Mouse (Mus musculus): ENCODE results near the gene Ccdc17.
A peak's percentile ranks its signal among the peaks of the same experiment; 100 is the strongest.

Gene Ccdc17

DNA sequence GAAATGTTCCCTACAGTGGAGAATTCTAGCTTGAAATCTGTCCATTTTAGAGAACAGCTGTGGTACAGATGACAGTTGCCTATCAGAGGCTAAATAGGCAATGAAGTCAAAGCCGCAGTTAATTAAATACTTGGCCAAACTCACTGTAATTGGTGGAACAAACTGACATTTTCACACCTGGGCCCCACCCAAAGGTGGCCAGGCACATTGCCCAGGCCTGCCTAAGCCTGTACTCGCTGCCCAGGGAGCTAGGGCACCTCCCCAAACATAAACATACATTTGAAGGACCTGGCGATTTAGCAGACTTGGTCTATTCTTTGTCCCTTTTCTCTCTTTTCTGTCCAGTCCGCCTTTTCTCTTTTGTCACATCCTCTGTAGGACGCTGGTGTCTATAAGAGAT, at the start of gene Ccdc17:
Gene Ccdc17 (plus strand): TSS at position 276 of the 400 bp plus-strand sequence.
- DNase-seq (ENCODE audit: low spot score): no peak

DNA sequence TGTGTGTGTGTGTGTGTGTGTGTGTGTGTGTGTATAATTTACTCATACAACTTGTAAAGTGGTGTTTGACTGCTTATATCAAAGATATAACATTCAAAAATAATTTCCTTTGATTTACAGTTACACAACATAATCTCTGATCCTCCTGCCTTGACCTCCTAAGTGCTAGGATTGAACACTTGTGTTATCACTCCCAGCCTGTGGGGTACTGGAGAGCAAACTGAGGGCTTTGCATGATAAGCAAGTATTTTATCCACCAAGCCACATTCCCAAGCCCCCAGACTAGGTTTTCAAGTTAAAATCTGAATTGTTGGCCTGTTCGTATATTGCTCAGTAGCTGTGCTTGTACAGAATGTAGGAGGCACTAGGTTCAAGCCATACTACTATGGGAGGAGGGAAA, 46.0 kb upstream of the Ccdc17 start:
- DNase-seq (ENCODE audit: low spot score): no peak

DNA sequence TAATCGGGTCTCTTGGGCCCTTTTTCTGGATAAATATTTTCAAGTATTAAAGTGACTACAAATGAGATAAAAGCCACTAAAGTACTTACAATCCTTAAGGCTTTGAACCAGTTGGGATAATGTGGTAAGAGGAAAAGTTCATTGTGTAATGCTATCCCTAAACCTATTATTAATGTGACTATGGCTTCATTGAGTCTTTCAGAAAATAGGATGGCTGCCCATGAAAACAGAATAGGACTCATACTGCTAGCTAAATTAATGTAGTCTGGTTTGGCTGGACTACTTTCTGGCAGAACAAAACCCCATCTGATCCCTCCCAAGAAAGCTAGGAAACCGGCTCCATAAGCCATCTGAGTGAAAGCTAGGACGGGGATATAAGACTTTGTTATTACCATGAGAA, 43.4 kb upstream of the Ccdc17 start:
- DNase-seq (ENCODE audit: low spot score): no peak

DNA sequence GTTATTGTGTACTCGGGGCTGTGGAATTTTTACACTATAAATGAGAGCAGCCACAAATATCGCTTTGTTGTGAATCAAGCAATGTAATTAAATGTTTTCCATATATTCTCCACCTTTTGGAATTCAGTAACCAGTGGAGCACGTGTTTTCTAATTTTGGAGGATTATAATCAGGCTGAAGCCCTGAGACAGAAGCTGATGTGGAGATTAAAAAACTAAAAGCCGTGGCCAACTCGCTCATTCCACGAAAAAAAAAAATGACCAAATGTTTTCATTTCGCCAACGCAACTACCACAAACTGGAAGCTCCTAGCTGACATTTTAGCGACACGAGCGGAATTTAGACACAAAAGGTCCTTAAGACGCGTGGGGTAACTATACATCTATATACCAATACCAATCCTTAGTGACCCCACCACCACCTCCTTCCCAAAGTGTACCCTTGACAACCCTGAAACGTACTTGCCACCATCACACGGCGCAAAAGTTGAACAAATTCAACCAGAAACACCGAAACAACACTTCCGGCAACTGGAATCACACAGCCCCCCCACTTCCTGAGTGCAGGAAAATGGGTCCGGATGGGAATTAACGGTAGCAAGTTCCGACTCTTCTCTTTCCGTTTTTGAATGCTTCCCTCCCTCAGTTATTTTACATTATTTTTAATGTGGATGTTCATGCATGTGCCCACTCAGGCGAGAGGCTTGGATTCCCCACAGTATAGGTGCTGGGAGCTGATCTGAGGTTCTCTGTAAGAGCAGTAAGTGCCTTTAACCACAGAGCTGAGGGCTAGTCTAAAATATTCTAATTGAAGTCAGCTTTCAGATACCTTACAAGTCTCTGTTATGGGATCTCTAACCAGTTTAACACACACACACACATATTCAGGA, 40.8 kb upstream of the Ccdc17 start, which contains the start of gene Tmem69:
Gene Tmem69 (minus strand): TSS at position 524 of the 888 bp plus-strand sequence.
- DNase-seq (ENCODE audit: low spot score): peak; percentile 87

DNA sequence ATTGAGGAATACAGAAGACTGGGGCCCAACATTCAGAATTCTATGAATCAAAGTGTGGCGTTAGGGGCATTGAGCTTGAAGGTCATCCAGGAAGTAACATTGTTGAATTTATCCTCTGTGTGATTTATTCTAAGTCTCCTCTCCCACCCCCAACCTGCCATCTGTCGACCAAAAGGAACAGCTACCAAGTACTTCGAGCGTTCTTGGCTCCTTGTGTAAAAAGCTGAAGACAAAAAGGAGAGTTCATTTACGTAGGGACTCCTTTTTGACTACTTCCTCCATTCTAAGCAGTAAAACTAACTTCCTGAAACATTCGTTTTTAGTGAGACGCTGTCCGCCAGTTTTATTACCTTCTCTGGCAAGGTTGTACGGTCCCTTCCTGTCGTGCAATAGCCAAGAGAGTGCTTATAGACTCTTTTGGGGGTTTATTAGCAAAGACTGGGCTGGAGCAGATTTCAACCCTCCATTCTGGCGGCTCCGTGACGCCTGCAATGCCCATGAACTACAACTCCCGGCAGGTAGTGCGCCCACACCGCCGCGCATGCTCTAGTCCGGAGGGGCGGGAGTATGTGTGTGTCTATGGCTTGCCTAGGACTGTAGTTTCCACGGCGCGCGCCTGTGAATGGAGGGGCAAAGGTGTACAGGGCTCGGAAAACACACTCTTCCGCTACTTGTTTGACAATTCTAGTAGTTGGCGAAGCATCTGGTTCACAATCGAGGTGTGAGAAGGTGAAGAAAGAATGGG, 39.7 kb upstream of the Ccdc17 start:
- DNase-seq (ENCODE audit: low spot score): peak; percentile 94

DNA sequence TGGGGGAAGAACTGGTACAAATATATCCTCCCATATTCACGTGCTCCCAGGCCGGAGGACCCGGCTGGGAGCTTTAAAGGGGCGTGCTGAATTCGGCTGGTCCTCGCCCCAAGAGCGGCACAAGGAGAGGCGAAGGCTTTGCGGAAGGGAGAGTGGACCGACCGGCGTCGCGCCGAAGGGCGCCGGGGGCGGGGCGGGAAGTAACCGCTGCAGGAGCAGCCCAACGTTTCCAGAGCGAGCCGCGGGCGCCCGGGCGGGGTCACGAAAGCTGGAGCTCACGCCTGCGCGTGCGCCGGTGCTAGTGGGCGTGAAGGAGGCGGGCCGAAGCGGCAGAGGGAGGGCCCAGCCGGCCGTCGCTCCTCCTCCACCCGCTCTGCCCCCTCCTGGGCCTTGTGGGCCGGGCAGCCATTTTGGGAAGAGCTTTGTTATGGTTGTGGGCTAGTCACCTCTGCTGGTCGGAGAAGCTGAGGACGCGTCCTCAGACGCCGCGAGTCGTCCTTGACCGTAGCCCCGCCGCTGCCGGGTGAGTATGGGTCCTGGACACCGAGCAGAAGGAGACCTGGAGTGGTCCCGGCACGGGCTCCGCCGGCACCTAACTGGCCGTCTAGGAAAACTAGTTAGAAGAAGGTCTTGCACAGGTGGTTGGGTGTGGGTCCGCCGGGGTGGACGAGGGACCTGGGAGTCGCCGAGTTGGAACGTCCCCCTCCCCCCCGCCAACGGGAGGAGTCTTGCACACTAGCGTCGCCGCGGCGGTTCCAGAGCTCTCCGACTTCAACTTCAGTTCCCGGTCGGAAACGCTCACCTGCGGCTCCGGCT, 38.9 kb upstream of the Ccdc17 start, which contains the start of gene Gpbp1l1:
Gene Gpbp1l1 (plus strand): TSS at position 353 of the 816 bp plus-strand sequence.
- DNase-seq (ENCODE audit: low spot score): peak; percentile 97

DNA sequence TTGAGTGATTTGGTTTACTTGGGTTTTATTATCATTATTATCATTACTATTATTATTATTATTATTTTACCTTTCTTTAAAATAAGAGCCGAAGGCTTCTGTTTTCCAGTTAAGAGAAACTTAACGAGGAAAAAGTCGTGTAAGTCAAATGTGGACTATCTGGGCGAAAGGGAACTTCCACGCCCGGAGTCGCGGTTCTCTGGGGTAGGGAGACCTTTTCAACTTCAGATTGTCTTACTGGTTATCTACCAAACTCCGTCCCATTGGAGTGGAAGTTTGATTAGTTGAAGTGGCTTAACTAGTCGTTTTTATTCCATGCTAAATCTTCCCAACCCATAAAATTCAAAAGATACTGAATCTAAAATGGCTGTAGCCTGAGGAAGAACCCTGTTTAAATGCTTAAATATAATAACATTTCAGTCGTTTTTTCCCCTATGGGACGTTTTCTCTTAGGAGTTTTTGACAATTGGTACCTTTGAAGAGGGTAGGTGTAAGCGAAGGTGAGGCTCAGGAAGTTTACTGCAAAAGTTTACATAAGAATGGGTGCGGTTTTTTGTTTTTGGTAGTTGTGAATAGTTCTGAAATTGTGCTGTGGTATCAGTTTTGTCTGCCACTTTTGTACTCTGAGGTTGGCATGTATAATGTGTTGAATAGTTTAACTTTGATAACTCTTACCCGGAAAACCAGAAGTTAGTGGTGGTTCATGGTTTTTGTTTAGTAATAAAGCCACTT, 38.1 kb upstream of the Ccdc17 start:
- DNase-seq (ENCODE audit: low spot score): no peak

DNA sequence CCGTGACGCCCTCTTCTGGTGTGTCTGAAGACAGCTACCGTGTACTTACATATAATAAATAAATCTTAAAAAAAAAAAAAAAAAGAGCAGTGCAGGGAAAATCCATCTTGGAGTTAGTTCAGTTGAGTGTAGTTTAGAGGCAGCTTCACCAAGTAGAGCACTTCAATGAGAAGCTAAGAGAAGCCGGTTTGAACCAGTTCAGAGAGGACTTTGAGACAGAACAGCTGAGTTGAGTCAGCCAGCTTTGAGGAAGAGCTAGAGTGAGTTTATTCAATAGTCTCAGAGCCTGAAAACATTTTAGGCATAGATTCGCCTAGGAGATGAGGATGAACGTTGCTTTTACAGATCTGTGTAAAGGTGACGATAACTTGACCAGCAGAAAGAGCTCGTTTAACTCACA, 661 bp upstream of the Ccdc17 start:
- DNase-seq (ENCODE audit: low spot score): no peak

DNA sequence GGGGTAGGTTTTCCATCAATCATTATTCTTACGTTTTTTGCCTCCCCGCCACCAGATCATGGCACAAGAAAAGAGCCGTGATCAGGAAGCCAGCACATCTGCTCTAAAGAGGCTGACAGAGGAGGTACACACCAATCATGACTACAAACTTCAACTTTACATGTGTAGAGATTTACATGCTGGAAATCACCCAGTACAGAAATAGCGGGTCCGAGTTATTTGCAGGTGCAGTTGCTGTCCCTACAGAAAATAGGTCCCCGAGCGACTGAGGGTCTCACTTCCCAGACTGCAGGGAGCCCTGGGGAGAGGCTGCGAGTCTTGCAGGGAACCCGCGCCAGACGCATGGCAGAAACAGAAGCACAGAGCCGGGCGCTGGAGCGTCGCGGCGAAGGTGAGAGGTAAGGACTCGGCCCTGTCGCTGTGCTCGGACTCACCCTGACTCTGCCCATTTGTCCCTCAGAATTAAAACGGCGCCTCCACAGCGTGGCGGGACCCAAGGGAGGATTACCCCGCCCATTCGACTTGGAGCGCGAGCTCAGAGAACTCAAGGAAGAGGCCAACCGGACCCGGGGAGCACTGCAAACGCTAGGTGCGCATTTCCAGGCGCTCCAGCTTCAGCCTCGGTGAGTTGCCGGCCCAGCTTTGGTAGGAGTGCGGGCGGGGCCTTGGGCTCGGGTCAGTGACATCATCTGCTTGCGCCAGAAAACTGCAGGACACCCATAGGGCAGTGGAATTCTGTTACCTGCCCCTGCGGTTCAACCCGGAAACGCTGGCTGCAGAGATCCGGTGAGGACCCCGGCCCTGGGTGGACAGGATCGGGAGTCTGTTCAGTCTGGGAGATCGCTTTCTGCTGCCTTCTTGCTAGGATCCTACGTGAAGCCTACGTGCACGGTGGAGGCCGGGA, 776 bp downstream of the Ccdc17 start:
- DNase-seq (ENCODE audit: low spot score): peak; percentile 90

DNA sequence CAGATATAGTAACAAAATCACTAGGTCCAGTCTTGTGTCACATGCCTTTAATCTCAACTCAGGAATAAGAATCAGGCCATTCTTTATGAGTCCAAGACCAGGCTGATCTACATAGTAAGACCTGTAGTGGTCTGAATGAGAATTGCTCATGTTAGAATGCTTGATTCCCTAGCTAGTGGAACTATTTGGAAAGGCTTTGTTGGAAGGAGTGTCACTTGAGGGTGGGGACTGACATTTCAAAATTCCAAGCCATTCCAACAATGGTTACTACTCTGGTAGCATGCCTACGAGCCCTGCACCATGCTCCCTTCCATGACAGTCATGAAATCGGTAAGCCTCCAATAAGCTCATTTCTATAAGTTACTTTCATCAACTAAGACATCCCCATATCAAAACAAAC, 16.2 kb downstream of the Ccdc17 start:
- DNase-seq (ENCODE audit: low spot score): no peak

DNA sequence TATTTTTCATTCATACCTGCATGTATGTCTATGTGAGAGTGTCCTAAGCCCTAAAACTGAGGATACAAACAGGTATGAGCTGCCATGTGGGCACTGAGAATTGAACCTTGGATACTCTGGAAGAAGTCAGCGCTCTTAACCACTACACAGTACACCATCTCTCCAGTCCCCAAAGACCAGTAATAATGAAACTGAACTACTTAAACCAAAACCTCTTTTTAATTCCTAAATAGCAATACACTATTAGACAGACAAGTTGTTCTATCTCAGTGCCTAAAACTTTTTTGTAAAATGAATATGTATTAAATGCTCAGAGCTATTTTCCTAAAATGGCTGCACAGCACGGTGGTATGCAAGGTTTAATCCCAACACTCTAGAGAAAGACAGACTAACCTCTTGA, 18.8 kb downstream of the Ccdc17 start:
- DNase-seq (ENCODE audit: low spot score): no peak

DNA sequence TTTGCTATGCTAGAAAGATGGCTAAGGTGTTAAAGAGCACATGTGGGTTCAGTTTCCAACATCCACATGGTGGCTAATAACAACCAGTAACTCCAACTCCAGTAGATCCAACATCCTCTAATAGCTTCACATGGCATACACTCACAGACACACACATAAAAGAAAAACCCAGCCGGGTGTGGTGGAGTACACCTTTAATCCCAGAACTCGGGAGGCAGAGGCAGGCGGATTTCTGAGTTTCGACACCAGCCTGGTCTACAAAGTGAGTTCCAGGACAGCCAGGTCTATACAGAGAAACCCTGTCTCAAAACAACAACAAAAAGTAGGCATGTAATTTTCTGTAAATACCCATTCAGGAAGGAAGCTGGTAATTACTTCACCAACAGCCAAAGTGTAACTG, 28.4 kb downstream of the Ccdc17 start:
- no peak for DNase-seq (ENCODE audit: low spot score)

DNA sequence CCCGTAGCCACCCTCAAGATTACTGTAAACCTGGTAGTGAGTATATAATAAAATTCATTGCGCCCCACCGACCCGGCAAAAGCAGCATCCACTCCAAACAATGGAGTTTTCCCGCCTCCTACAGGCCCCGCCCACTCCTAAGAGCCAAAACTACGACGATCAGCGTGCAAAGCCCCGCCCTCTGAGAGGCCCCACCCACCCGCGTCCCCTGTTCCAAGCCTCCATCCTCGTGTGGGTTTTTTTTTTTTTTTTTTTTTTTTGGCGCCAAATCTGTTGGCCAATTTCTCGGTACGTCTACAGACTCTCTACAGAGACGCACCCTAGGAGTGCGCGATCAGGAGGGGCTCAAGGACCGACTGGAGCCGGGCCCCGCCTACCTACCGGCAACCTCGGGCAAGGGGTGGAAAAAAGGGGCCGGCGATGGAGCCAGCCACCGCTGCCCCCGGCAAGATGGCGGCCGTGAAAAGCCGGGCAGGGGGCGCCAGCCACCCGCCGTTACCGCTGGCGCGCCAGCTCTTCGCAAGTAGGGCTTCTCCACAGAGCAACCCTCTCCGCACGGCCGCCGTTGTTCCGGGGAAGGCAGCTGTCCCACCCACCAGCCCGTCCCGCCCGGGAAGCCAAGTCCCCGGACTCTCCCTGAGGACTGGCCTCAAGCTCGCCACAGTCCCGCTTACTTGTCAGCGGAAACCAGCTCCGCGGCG, 30.4 kb downstream of the Ccdc17 start:
- peak; percentile 96 for DNase-seq (ENCODE audit: low spot score)

DNA sequence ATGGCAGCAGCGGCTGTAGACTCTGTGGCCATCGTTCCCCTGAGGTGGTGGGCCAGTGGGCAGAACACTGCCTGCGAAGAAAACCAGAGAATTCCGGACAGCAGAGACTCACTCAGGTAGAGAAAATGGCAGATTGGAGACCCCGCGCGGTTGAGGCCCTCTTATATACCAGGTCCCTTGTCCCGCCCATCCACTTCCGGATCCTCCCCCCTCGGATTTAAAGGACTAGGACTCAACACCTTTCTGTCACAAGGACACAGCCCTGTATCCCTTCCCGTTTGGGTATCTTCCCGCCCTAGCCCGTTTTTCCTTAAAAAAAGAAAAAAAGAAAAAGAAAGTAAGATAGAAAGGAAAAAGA, 30.9 kb downstream of the Ccdc17 start:
- peak; percentile 97 for DNase-seq (ENCODE audit: low spot score)

DNA sequence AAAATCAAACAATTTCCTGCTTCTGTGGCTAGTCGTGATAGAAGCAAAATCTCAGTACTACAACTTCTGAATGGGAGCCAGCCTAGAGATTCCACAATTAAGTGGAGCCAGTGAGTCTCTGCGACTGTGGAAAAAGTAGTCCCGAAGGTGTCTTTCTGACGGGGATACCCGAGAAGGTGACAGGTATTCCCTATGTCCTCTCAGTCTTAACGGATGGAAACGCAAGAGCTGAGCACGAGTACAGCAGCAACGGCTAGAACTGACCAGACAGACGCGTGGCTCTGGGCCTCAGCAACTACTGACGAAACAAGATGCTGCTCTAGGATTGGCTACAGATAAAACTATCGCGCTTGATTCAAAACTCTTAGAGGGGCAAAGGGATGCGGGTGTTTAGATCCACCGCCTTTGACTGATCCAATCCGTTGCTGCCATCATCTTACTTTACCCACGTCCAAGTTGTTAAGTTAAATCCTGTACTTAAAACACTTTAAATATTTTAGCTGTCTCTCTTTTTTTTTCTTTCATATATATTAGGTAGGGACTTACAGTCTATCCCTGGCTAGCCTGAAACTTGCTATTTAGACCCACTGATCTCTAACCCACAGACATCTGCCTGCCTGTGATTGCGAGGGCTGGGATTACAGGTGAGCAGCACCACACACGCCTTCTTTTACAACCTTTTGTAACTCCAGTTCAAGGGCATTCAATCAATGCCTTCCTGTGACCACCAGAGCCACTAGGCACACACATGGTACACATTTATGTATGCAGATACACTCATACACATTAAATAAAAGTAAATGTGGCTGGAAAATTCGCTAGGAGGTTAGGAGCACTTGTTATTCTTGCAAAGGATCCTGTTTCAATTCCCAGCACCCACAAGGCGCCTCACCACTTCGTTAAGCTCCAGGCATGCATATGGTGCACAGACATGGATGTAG, 31.5 kb downstream of the Ccdc17 start, which contains the start of gene Nasp:
Gene Nasp (minus strand): TSS at position 220 of the 941 bp plus-strand sequence.
- peak; percentile 94 for DNase-seq (ENCODE audit: low spot score)

DNA sequence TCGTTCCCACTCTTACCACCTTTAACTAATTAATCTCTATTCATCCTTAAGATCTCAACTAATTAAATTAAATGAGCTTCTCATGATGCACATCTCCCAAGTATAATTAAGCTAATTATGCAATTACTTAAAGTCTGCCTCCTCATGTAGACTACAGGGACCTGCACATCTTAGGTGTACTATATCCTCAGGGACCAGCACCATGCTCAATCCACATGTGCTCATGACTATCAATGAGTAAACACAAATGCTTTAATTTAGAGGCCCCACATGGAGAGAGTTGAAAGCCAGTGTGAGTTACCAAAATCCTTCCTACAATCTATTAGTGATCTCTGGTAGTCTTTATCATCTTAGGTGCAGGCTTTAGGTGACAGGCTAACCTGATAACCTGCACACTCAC, 38.7 kb downstream of the Ccdc17 start:
- DNase-seq (ENCODE audit: low spot score): no peak

DNA sequence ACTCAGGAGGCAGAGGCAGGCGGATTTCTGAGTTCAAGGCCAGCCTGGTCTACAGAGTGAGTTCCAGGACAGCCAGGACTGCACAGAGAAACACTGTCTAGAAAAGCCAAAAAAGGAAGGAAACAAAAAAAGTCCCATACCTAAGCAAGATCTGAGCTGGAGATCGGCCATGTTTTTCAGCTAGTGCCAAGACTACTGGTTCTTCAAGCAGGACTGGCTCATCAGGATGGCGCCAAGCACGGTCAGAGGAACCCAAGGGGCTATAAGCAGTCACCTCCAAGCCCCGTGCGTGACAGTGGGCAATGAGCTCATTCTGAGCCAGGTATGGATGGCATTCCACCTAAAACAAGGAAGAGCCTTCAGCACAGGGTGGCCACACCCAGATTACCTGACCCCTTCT, 42.4 kb downstream of the Ccdc17 start:
- DNase-seq (ENCODE audit: low spot score): no peak

DNA sequence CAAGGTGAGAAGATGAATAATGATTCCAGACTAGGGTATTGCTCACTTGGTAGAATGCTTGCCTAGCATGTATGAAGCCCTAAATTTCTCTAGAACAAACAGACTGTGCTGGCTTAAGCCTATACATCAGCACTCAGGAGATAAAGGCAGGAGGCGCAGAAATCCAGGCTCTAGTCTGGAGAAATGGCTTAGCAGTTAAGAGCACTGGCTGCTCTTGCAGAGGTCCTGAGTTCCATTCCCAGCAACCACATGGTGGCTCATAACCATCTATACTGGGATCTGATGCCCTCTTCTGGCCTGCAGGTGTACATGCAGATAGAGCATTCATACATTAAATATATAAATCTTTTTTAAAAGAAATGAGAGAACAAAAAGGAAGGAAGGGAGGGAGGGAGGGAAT, 45.6 kb downstream of the Ccdc17 start:
- DNase-seq (ENCODE audit: low spot score): no peak

DNA sequence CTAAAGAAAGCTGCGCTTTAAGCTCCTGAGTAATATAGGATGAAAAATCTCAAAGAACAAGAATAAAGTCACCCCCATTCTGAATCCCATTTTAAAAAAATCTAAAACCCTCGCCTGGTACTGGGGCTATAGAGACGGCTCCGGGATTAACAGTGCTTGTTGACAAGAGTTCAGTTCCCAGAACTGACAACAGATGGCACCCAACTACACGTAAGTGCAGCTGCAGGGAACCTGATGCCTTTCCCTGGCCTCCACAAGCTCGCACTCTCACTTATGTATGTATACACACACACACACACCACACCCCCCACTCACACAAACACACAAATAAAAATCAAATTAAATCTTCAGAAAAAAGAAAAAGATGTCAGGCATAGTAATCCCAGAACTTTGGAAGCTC, 47.9 kb downstream of the Ccdc17 start:
- DNase-seq (ENCODE audit: low spot score): peak; percentile 59

Measured in retina, embryonic 14.5 days (tissue).